Mouse (Mus musculus): ENCODE results near the gene Opa3. TPM values are rescaled to one million over a fixed set of nuclear protein-coding genes. Genes with fewer than 3 reads are reported as not detected.

The Opa3 gene
- total and polyA plus RNA-seq, 3 experiments = 9.4 to 21.2 (median 11.9) TPM

DNA sequence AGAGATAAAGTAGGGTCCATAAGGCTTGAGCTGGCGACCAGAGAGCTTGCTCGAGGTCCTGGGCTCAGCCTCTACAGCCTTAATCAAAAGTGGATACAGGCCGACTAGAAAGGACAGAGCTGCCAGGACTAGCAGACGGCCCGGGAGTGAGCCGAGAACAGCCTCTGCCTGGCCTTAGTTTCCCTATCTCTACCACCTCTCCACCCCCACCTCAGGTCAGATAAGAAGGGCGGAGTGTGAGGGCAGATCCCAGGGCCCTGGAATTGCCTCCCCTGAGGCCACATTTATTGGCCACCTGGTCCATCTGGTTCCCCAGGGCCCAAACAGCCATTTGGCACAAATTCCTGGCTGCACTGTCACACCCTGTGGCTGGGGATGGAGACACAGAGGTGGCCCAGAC is 37.0 kb downstream of the Opa3 start:
- H3K4me1 ChIP-seq (ENCODE audit: control insufficient read depth in 1 of 2, insufficient read depth in 2 of 2) = peaks cover 27 to 45% of the 10 kb centered on the region in 2 experiments
- H3K4me2 ChIP-seq (ENCODE audit: insufficient read depth, low read depth, poor library complexity, severe bottlenecking) = no peak overlapping the region
- H3K4me3 ChIP-seq (replicated peaks in 1 of 3; ENCODE audit: low read depth in 2 of 3, low read length in 2 of 3, poor library complexity in 1 of 3) = no peak overlapping the region

DNA sequence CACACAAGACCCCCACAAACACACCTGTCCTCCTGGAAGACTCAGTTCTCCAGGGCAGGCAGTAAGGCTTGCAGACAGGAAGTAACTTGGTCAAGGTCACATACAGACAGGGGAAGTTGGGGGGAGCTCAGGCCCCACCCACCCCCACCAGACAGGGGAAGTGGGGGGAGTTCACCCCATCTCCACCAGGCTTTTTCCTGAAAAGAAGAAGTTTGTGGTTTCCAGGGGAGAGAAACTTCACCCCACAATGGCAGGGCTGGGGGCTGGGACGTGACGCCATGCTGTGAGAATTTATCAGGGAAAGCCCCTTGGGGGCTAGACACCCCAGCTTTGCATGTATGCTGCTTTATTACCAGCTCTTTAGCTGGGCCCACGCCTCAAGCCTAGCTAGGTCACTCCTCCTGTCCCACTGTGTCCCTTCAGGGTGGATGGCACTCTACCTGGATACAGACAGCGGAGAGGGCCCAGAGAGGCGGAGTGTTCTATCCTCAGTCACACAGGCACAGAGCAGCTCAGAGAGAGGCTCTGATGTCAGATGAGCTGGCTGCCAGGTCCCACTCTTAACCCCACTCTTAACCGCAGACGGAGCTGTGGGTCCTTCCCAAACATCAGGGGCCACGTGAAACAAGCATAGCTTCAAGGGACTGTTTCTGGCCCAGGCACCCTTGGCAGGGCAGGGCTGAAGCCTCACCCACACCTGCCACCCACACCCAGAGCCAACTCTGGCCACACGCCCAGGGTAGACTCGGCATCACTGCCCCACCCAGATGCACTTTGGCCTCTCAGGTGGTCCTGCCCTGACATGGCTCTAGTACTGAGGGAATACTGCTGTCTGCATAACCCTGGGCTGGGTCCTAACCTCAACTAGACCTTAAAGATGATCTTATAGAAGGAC is 38.0 kb downstream of the Opa3 start:
- Histone ChIP-seq H3K4me3 (replicated peaks in 1 of 3; ENCODE audit: low read depth in 2 of 3, low read length in 2 of 3, poor library complexity in 1 of 3) (peak overlapping the region in 2 of 3 experiments; percentile 29 to 94), H3K4me1 (ENCODE audit: control insufficient read depth in 1 of 2, insufficient read depth in 2 of 2) (peaks cover 27 to 45% of the 10 kb centered on the region in 2 experiments), H3K9me3 (replicated peaks; ENCODE audit: low read length) (no peaks in the 10 kb centered on the region), H3K9ac (ENCODE audit: insufficient read depth, low read depth) (peak overlapping the region; percentile 91), H3K4me2 (ENCODE audit: insufficient read depth, low read depth, poor library complexity, severe bottlenecking) (peak overlapping the region; percentile 59), H3K27me3 (replicated peaks) (no peaks in the 10 kb centered on the region), H3K27ac (ENCODE audit: insufficient read depth, low read depth) (peak overlapping the region; percentile 94), H3K36me3 (replicated peaks in 1 of 2; ENCODE audit: control insufficient read depth in 1 of 2, insufficient read depth in 1 of 2, low read length in 1 of 2) (peaks cover 48 to 54% of the 10 kb centered on the region in 2 experiments), H3K79me2 (replicated peaks; ENCODE audit: control insufficient read depth, extremely low read depth, insufficient read depth, poor library complexity, severe bottlenecking) (peaks cover 62% of the 10 kb centered on the region)
- in situ Hi-C loops (cut with MboI; ENCODE audit: low pct_ligation_motif_present, low pct_unique_long_range_greater_than_20kb, low sequenced_read_pairs) = no loop called here
- DNase-seq (ENCODE audit: extremely low read depth) = peak; percentile 86
- dilution Hi-C loops (cut with MboI; ENCODE audit: extremely low pct_ligation_motif_present, extremely low pct_unique_long_range_greater_than_20kb, low sequenced_read_pairs) = no loop called here
- TF ChIP-seq MAFK (IDR thresholded peaks at IDR 0.05; ENCODE audit: insufficient replicate concordance, low read length) (no peak), HCFC1 (IDR thresholded peaks at IDR 0.05; ENCODE audit: low read depth, low read length) (no peak; the same call in 1 of the 2 replicates), CTCF (conservative IDR thresholded peaks at IDR 0.05 in 1 of 2, IDR thresholded peaks at IDR 0.05 in 1 of 2; ENCODE audit: low read depth in 2 of 2, low read length in 2 of 2) (no peak), IRF4 (IDR thresholded peaks at IDR 0.05; ENCODE audit: low read depth, low read length) (no peak; the same call in 1 of the 2 replicates), SIN3A (IDR thresholded peaks at IDR 0.05; ENCODE audit: low read length) (no peak; the same call in 1 of the 2 replicates), MXI1 (IDR thresholded peaks at IDR 0.05; ENCODE audit: low read depth, low read length) (peak; percentile 71), RCOR1 (conservative IDR thresholded peaks at IDR 0.05; ENCODE audit: low read depth, low read length) (no peak), TCF12 (IDR thresholded peaks at IDR 0.05; ENCODE audit: low read depth, low read length) (peak; percentile 42; the same call in 1 of the 2 replicates), ZC3H11A (IDR thresholded peaks at IDR 0.05; ENCODE audit: low read depth, low read length) (no peak), SMC3 (IDR thresholded peaks at IDR 0.05; ENCODE audit: low read depth, low read length) (no peak), MAZ (IDR thresholded peaks at IDR 0.05; ENCODE audit: low read depth, low read length) (peak; percentile 64; the same call in 1 of the 2 replicates), ETS1 (conservative IDR thresholded peaks at IDR 0.05; ENCODE audit: low read depth, low read length) (peak; percentile 63), ZMIZ1 (IDR thresholded peaks at IDR 0.05; ENCODE audit: low read depth, low read length) (no peak), PAX5 (IDR thresholded peaks at IDR 0.05; ENCODE audit: low read length) (no peak), USF1 (IDR thresholded peaks at IDR 0.05; ENCODE audit: low read depth, low read length) (no peak), RAD21 (IDR thresholded peaks at IDR 0.05; ENCODE audit: low read depth, low read length) (no peak), GABPA (IDR thresholded peaks at IDR 0.05; ENCODE audit: insufficient replicate concordance, low read depth, low read length) (no peak), NRF1 (IDR thresholded peaks at IDR 0.05; ENCODE audit: low read depth, low read length) (no peak), UBTF (IDR thresholded peaks at IDR 0.05; ENCODE audit: low read depth, low read length) (no peak), TBP (conservative IDR thresholded peaks at IDR 0.05; ENCODE audit: low read depth, low read length) (no peak), MAX (IDR thresholded peaks at IDR 0.05; ENCODE audit: low read length) (peak; percentile 43; the same call in 1 of the 2 replicates), POLR2A (IDR thresholded peaks at IDR 0.05; ENCODE audit: low read depth, low read length) (peak; percentile 56), EP300 (IDR thresholded peaks at IDR 0.05; ENCODE audit: low read length) (peak; percentile 55), E2F4 (IDR thresholded peaks at IDR 0.05; ENCODE audit: insufficient replicate concordance, low read depth, low read length) (no peak), KAT2A (IDR thresholded peaks at IDR 0.05; ENCODE audit: insufficient replicate concordance, low read length) (no peak), MYC (IDR thresholded peaks at IDR 0.05; ENCODE audit: low read depth, low read length) (0 out of 2 replicates have a peak, but pooled peaks have one; percentile 25), JUN (IDR thresholded peaks at IDR 0.05; ENCODE audit: insufficient read depth, low read depth, low read length) (no peak), ZNF384 (IDR thresholded peaks at IDR 0.05; ENCODE audit: low read depth, low read length) (no peak), USF2 (conservative IDR thresholded peaks at IDR 0.05; ENCODE audit: low read depth, low read length) (no peak), POLR2AphosphoS2 (IDR thresholded peaks at IDR 0.05; ENCODE audit: low read depth, low read length) (no peak), JUND (conservative IDR thresholded peaks at IDR 0.05; ENCODE audit: low read depth, low read length) (no peak)

More for the DNA sequence above, 37.0 kb downstream of the Opa3 start:
- Histone ChIP-seq H3K79me2 (replicated peaks; ENCODE audit: control insufficient read depth, extremely low read depth, insufficient read depth, poor library complexity, severe bottlenecking) (peaks cover 53% of the 10 kb centered on the region), H3K9me3 (replicated peaks; ENCODE audit: low read length) (no peaks in the 10 kb centered on the region), H3K27ac (ENCODE audit: insufficient read depth, low read depth) (peak overlapping the region; percentile 94), H3K36me3 (replicated peaks in 1 of 2; ENCODE audit: control insufficient read depth in 1 of 2, insufficient read depth in 1 of 2, low read length in 1 of 2) (peaks cover 57 to 64% of the 10 kb centered on the region in 2 experiments), H3K27me3 (replicated peaks) (no peaks in the 10 kb centered on the region), H3K9ac (ENCODE audit: insufficient read depth, low read depth) (no peak overlapping the region)
- dilution Hi-C loops (cut with MboI; ENCODE audit: extremely low pct_ligation_motif_present, extremely low pct_unique_long_range_greater_than_20kb, low sequenced_read_pairs) (no loop called here), in situ Hi-C loops (cut with MboI; ENCODE audit: low pct_ligation_motif_present, low pct_unique_long_range_greater_than_20kb, low sequenced_read_pairs) (no loop called here)
- no peak for DNase-seq (ENCODE audit: extremely low read depth)
- TF ChIP-seq KAT2A (IDR thresholded peaks at IDR 0.05; ENCODE audit: insufficient replicate concordance, low read length) = no peak
